Comparison of ENCODE assay signal across 27 mouse cellular contexts in genomic region chr6:38841551-38841950, GRCm38 (mm10). TPM values are rescaled to one million over a fixed set of nuclear protein-coding genes. Genes with fewer than 3 reads are reported as not detected.
DNase-seq lines count a peak whose midpoint lies in the region; ATAC-seq and TF ChIP-seq lines count a peak whose summit lies in the region.
"Had no signal": no experiment of that assay in that cellular context is flagged by ENCODE, and none has a peak within 500 bp of the region (broad histone marks: within the 10 kb centered on the region; RNA-seq: fewer than 3 reads in every experiment).

No protein-coding gene starts in this region.

- TF ChIP-seq EP300 in liver, postnatal 0 days (IDR thresholded peaks at IDR 0.05; ENCODE audit: low read depth), result no peak

- TF ChIP-seq CTCF in liver, postnatal 0 days (IDR thresholded peaks at IDR 0.05; ENCODE audit: low read depth), result no peak

- WGBS in heart, embryonic 16.5 days, result 67% methylated on average over 3 of the region's 3 CpGs
- 74% methylated on average over 3 of the region's 3 CpGs for whole genome bisulfite sequencing in heart, embryonic 12.5 days
- WGBS in liver, embryonic 15.5 days (ENCODE audit: insufficient replicate concordance), result 80% methylated on average over 3 of the region's 3 CpGs
- WGBS in liver, postnatal 0 days (ENCODE audit: insufficient replicate concordance), result 78% methylated on average over 3 of the region's 3 CpGs

- no peak overlapping the region for H3K4me2 ChIP-seq in heart, embryonic 16.5 days (ENCODE audit: low read depth, low read length)
- H3K4me2 ChIP-seq in heart, embryonic 12.5 days, result no peak overlapping the region
- H3K4me2 ChIP-seq in liver, embryonic 15.5 days, result no peak overlapping the region
- H3K4me2 ChIP-seq in liver, postnatal 0 days (ENCODE audit: low read depth, low read length), result no peak overlapping the region
- H3K4me2 ChIP-seq: embryonic facial prominence, embryonic 15.5 days; forebrain, embryonic 12.5 days; hindbrain, embryonic 12.5 days; intestine, embryonic 15.5 days; midbrain, embryonic 12.5 days; neural tube, embryonic 13.5 days had no signal

- DNase-seq in heart, adult 11 months, result peak; percentile 83
- DNase-seq in heart, postnatal 4 days, result no peak
- no peak for DNase-seq in liver, postnatal 0 days
- DNase-seq: B cell, adult 2 months; cerebellum, adult 8-10 months; cerebellum, postnatal 25 days; forebrain, postnatal 0 days; kidney, adult 2 months; kidney, postnatal 36 days; layer of hippocampus, postnatal 36 days; left cerebral cortex, postnatal 4 days; lung, adult 18-20 months; lung, postnatal 4 days had no signal

- no peak overlapping the region for H3K27ac ChIP-seq in heart, embryonic 16.5 days (ENCODE audit: low read length)
- no peak overlapping the region for H3K27ac ChIP-seq in heart, embryonic 12.5 days (ENCODE audit: poor library complexity, severe bottlenecking)
- 0 out of 2 replicates have a peak overlapping the region, but pooled peaks have one; percentile 6 for H3K27ac ChIP-seq in liver, embryonic 15.5 days (replicated peaks)
- H3K27ac ChIP-seq in liver, postnatal 0 days (ENCODE audit: low read depth), result no peak overlapping the region
- H3K27ac ChIP-seq: embryonic facial prominence, embryonic 10.5 days; embryonic facial prominence, embryonic 15.5 days; forebrain, embryonic 12.5 days; hindbrain, embryonic 12.5 days; intestine, embryonic 15.5 days; midbrain, embryonic 12.5 days had no signal

- H3K9me3 ChIP-seq in heart, embryonic 16.5 days (replicated peaks; ENCODE audit: control insufficient read depth, low read length), result no peaks in the 10 kb centered on the region
- no peaks in the 10 kb centered on the region for H3K9me3 ChIP-seq in heart, embryonic 12.5 days (replicated peaks)
- no peaks in the 10 kb centered on the region for H3K9me3 ChIP-seq in liver, embryonic 15.5 days (replicated peaks)
- no peaks in the 10 kb centered on the region for H3K9me3 ChIP-seq in liver, postnatal 0 days (ENCODE audit: low read length)
- H3K9me3 ChIP-seq: embryonic facial prominence, embryonic 10.5 days; embryonic facial prominence, embryonic 15.5 days; forebrain, embryonic 12.5 days; hindbrain, embryonic 12.5 days; intestine, embryonic 15.5 days; megakaryocyte, embryonic 14.5 days; midbrain, embryonic 12.5 days; neural tube, embryonic 13.5 days had no signal

- H3K27me3 ChIP-seq in heart, embryonic 16.5 days (ENCODE audit: control insufficient read depth, insufficient read depth, low read length), result no peaks in the 10 kb centered on the region
- H3K27me3 ChIP-seq in heart, embryonic 12.5 days (replicated peaks), result no peaks in the 10 kb centered on the region
- no peaks in the 10 kb centered on the region for H3K27me3 ChIP-seq in liver, embryonic 15.5 days
- H3K27me3 ChIP-seq in liver, postnatal 0 days (ENCODE audit: insufficient read depth, low read length), result no peaks in the 10 kb centered on the region
- H3K27me3 ChIP-seq: embryonic facial prominence, embryonic 15.5 days; forebrain, embryonic 12.5 days; hindbrain, embryonic 12.5 days; intestine, embryonic 15.5 days; megakaryocyte, embryonic 14.5 days; midbrain, embryonic 12.5 days; neural tube, embryonic 13.5 days had no signal

- no peaks in the 10 kb centered on the region for H3K36me3 ChIP-seq in heart, embryonic 16.5 days (ENCODE audit: control insufficient read depth, insufficient read depth)
- H3K36me3 ChIP-seq in heart, embryonic 12.5 days, result peaks cover 2% of the 10 kb centered on the region; the same call in 1 of the 2 replicates
- peaks cover 62% of the 10 kb centered on the region for H3K36me3 ChIP-seq in liver, embryonic 15.5 days (replicated peaks)
- H3K36me3 ChIP-seq in liver, postnatal 0 days (replicated peaks; ENCODE audit: insufficient read depth, low read length), result peaks cover 14% of the 10 kb centered on the region
- H3K36me3 ChIP-seq: embryonic facial prominence, embryonic 15.5 days; hindbrain, embryonic 12.5 days; intestine, embryonic 15.5 days had no signal

- H3K9ac ChIP-seq in heart, embryonic 16.5 days (ENCODE audit: low read length), result no peak overlapping the region
- no peak overlapping the region for H3K9ac ChIP-seq in heart, embryonic 12.5 days
- H3K9ac ChIP-seq in liver, embryonic 15.5 days, result no peak overlapping the region
- no peak overlapping the region for H3K9ac ChIP-seq in liver, postnatal 0 days (replicated peaks)
- H3K9ac ChIP-seq: embryonic facial prominence, embryonic 15.5 days; forebrain, embryonic 12.5 days; forebrain, postnatal 0 days; hindbrain, embryonic 12.5 days; intestine, embryonic 15.5 days; midbrain, embryonic 12.5 days; neural tube, embryonic 13.5 days had no signal

- ATAC-seq in heart, embryonic 16.5 days (replicated peaks; ENCODE audit: extremely low read depth, insufficient read depth, low FRiP score), result 0 out of 2 replicates have a peak, but pooled peaks have one; percentile 42
- no peak for ATAC-seq in heart, embryonic 12.5 days (ENCODE audit: insufficient number of reproducible peaks, low FRiP score)
- ATAC-seq in liver, embryonic 15.5 days (ENCODE audit: insufficient read depth), result no peak
- no peak for ATAC-seq in liver, postnatal 0 days
- ATAC-seq: forebrain, postnatal 0 days; hindbrain, postnatal 0 days; intestine, embryonic 15.5 days; lung, postnatal 0 days had no signal

- H3K4me3 ChIP-seq in heart, embryonic 16.5 days (ENCODE audit: low read length), result no peak overlapping the region
- H3K4me3 ChIP-seq in heart, embryonic 12.5 days, result no peak overlapping the region
- H3K4me3 ChIP-seq in liver, embryonic 15.5 days (replicated peaks), result no peak overlapping the region
- no peak overlapping the region for H3K4me3 ChIP-seq in liver, postnatal 0 days (ENCODE audit: low read depth, low read length)
- H3K4me3 ChIP-seq: embryonic facial prominence, embryonic 10.5 days; embryonic facial prominence, embryonic 15.5 days; forebrain, embryonic 12.5 days; hindbrain, embryonic 12.5 days; intestine, embryonic 15.5 days; midbrain, embryonic 12.5 days; myocyte; neural tube, embryonic 13.5 days had no signal

- H3K4me1 ChIP-seq in heart, embryonic 16.5 days (ENCODE audit: control insufficient read depth, insufficient read depth, low read length), result peaks cover 32% of the 10 kb centered on the region
- H3K4me1 ChIP-seq in heart, embryonic 12.5 days (replicated peaks), result peaks cover 63% of the 10 kb centered on the region
- peaks cover 82% of the 10 kb centered on the region for H3K4me1 ChIP-seq in liver, embryonic 15.5 days (replicated peaks)
- H3K4me1 ChIP-seq in liver, postnatal 0 days (ENCODE audit: insufficient read depth), result peaks cover 36% of the 10 kb centered on the region

RNA-seq across cellular contexts. Expression of gene Tbxas1, which starts 33.7 kb away (rescaled TPM):
- 1 to 10 TPM in 1 of 2 experiments, under 1 TPM in 1; 0.72 to 1.2 TPM for total RNA-seq in heart, postnatal 4 days (2021)
- polyA plus RNA-seq in heart, embryonic 16.5 days (2015; fragmentation: Nextera tagmentation; extraction: Ambion mirVana), result 1.6 and 1.9 TPM in 2 replicates
- 3.4 and 4.0 TPM in 2 replicates for polyA plus RNA-seq in heart, embryonic 12.5 days (2016; fragmentation: Nextera tagmentation; extraction: Ambion mirVana)
- 9.0 and 10.4 TPM in 2 replicates for polyA plus RNA-seq in liver, embryonic 15.5 days (2015; fragmentation: Nextera tagmentation; extraction: Ambion mirVana)
- polyA plus RNA-seq in liver, postnatal 0 days (2015; fragmentation: Nextera tagmentation; extraction: Ambion mirVana), result 10.3 and 10.6 TPM in 2 replicates
- polyA plus RNA-seq: myocyte had no signal

RNA-seq across cellular contexts. Expression of gene Hipk2, which starts 34.4 kb away (rescaled TPM):
- 10 to 100 TPM; 73.4 to 75.5 TPM for total RNA-seq in heart, postnatal 4 days (2021)
- polyA plus RNA-seq in heart, embryonic 16.5 days (2015; fragmentation: Nextera tagmentation; extraction: Ambion mirVana), result 9.4 and 11.2 TPM in 2 replicates
- polyA plus RNA-seq in heart, embryonic 12.5 days (2016; fragmentation: Nextera tagmentation; extraction: Ambion mirVana), result 12.5 and 15.2 TPM in 2 replicates
- polyA plus RNA-seq in liver, embryonic 15.5 days (2015; fragmentation: Nextera tagmentation; extraction: Ambion mirVana), result 18.0 and 23.4 TPM in 2 replicates
- 9.6 and 9.7 TPM in 2 replicates for polyA plus RNA-seq in liver, postnatal 0 days (2015; fragmentation: Nextera tagmentation; extraction: Ambion mirVana)
